8 mouse cellular contexts compared by ENCODE assay signal in the genomic region with DNA sequence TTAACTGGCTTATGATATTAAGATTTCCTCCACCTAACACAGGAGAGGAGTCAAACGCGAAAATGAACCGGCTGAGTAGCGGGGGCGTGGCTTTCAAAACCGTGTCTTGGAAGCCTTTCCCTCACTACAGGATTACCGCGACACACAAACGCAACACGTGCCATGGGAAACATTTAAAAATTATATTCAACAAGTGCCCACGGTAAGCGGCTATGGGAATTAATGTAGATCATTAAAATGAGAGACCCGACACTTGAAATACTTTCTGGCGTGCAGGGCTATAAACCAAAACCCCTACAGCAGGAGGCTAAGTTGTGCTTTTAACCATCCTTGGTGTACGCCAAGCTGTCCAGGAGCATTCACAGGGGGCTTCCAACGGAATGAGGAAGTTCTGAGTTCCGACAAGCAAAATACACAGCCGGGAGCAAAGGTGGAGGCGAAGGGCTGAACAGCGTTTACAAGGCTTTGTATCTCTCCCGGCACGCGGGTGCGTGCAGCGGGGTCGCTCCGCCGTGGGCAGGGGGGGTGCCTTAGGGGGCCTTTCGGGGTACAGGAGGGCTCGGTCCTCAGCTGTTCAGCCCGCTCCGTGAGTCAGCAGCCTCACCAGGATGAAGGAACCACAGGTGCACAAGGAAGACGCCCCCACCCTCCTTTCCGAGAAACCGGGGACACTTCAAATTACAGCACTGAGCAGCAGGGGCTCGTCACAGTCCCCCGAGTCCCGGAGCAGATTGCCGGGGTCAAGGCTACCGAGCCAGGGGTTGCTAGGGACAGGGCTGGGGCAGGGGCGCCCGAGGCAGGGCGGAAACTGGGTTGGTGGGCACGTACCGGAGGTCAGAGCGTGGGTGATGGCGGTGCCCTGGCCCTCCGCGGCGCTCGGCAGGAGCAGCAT. TPM values are rescaled to one million over a fixed set of nuclear protein-coding genes. Genes with fewer than 3 reads are reported as not detected.
A peak's percentile ranks its signal among the peaks of the same experiment; 100 is the strongest.
DNase-seq lines count a peak whose midpoint lies in the region; ATAC-seq and TF ChIP-seq lines count a peak whose summit lies in the region.

No protein-coding gene starts in this region.

- H3K36me3 ChIP-seq in forebrain, embryonic 14.5 days (ENCODE audit: control insufficient read depth, insufficient read depth, low read length) = peaks cover 34% of the 10 kb centered on the region
- no peaks in the 10 kb centered on the region; the same call in none of the 2 replicates for H3K36me3 ChIP-seq in kidney, adult 2 months (ENCODE audit: control insufficient read depth, insufficient read depth, low read length)
- H3K36me3 ChIP-seq in lung, postnatal 0 days (ENCODE audit: insufficient read depth, low read length) = peaks cover 22% of the 10 kb centered on the region
- H3K36me3 ChIP-seq in splenic B cell, adult 2 months (ENCODE audit: control insufficient read depth, insufficient read depth, low read length, poor library complexity, severe bottlenecking) = peaks cover 2% of the 10 kb centered on the region; the same call in 1 of the 2 replicates

- peak overlapping the region; percentile 37 for H3K27ac ChIP-seq in bone marrow macrophage, adult 2 months (ENCODE audit: insufficient read depth, low read depth, low read length)
- peak overlapping the region; percentile 52; the same call in 1 of the 2 replicates for H3K27ac ChIP-seq in forebrain, embryonic 14.5 days (ENCODE audit: low read depth, low read length)
- H3K27ac ChIP-seq in kidney, adult 2 months (ENCODE audit: insufficient read depth, low read depth, low read length) = no peak overlapping the region
- H3K27ac ChIP-seq in lung, postnatal 0 days (ENCODE audit: low read length) = peak overlapping the region; percentile 57

- ATAC-seq in forebrain, embryonic 14.5 days = peak; percentile 76
- peak; percentile 7 for ATAC-seq in lung, postnatal 0 days

- DNase-seq in ovary, postnatal 14 days (ENCODE audit: low spot score) = peak; percentile 14
- DNase-seq in ovary, postnatal 36 days (ENCODE audit: low spot score) = no peak
- peak; percentile 21 for DNase-seq in forebrain, embryonic 14.5 days (ENCODE audit: low spot score)
- DNase-seq in kidney, adult 2 months = peak; percentile 50
- peak; percentile 11 for DNase-seq in lung, postnatal 0 days (ENCODE audit: low spot score)
- DNase-seq in splenic B cell, adult 2 months (ENCODE audit: low read depth, low spot score) = peak; percentile 35
- no peak for DNase-seq in gastrocnemius, postnatal 4 days (ENCODE audit: low spot score in 2 of 2)

- no peak for TF ChIP-seq POLR2A in bone marrow macrophage, adult 2 months (IDR thresholded peaks at IDR 0.05; ENCODE audit: borderline replicate concordance, low read depth, low read length)
- no peak for TF ChIP-seq POLR2A in kidney, adult 2 months (IDR thresholded peaks at IDR 0.05; ENCODE audit: low read depth, low read length)

- no peaks in the 10 kb centered on the region for H3K27me3 ChIP-seq in forebrain, embryonic 14.5 days (replicated peaks; ENCODE audit: control insufficient read depth, insufficient read depth, low read length)
- no peaks in the 10 kb centered on the region for H3K27me3 ChIP-seq in kidney, adult 2 months (replicated peaks; ENCODE audit: control insufficient read depth, insufficient read depth, low read length)
- no peaks in the 10 kb centered on the region for H3K27me3 ChIP-seq in lung, postnatal 0 days (replicated peaks; ENCODE audit: insufficient read depth, low read length)
- no peaks in the 10 kb centered on the region for H3K27me3 ChIP-seq in splenic B cell, adult 2 months (ENCODE audit: control insufficient read depth, insufficient read depth, low read length, poor library complexity, severe bottlenecking)

- H3K4me2 ChIP-seq in forebrain, embryonic 14.5 days (ENCODE audit: low read length) = peak overlapping the region; percentile 65
- peak overlapping the region; percentile 98 for H3K4me2 ChIP-seq in lung, postnatal 0 days (replicated peaks; ENCODE audit: low read depth, low read length)

- peak overlapping the region; percentile 85 for H3K4me3 ChIP-seq in bone marrow macrophage, adult 2 months (ENCODE audit: insufficient read depth, low read length)
- H3K4me3 ChIP-seq in forebrain, embryonic 14.5 days (ENCODE audit: low read depth, low read length) = peak overlapping the region; percentile 90
- H3K4me3 ChIP-seq in kidney, adult 2 months (ENCODE audit: insufficient read depth, low read depth, low read length) = peak overlapping the region; percentile 70
- H3K4me3 ChIP-seq in lung, postnatal 0 days (ENCODE audit: low read depth, low read length) = peak overlapping the region; percentile 95

- TF ChIP-seq EP300 in lung, postnatal 0 days (IDR thresholded peaks at IDR 0.05) = no peak

- peak overlapping the region; percentile 81 for H3K9ac ChIP-seq in forebrain, embryonic 14.5 days (ENCODE audit: low read length)
- H3K9ac ChIP-seq in lung, postnatal 0 days (replicated peaks; ENCODE audit: low read depth) = peak overlapping the region; percentile 55

- peaks cover 16% of the 10 kb centered on the region for H3K4me1 ChIP-seq in bone marrow macrophage, adult 2 months (ENCODE audit: control insufficient read depth, insufficient read depth, low read length)
- peaks cover 20% of the 10 kb centered on the region for H3K4me1 ChIP-seq in forebrain, embryonic 14.5 days (ENCODE audit: control insufficient read depth, insufficient read depth, low read length)
- H3K4me1 ChIP-seq in kidney, adult 2 months (ENCODE audit: control insufficient read depth, insufficient read depth, low read length) = peaks cover 8% of the 10 kb centered on the region
- H3K4me1 ChIP-seq in lung, postnatal 0 days (ENCODE audit: insufficient read depth, low read depth, low read length) = 0 out of 2 replicates have a peak, but pooled peaks cover 6% of the 10 kb centered on the region

- no peaks in the 10 kb centered on the region for H3K9me3 ChIP-seq in forebrain, embryonic 14.5 days (replicated peaks; ENCODE audit: control insufficient read depth, low read length)
- H3K9me3 ChIP-seq in lung, postnatal 0 days (ENCODE audit: low read length) = no peaks in the 10 kb centered on the region

- TF ChIP-seq CTCF in bone marrow macrophage, adult 2 months (IDR thresholded peaks at IDR 0.05; ENCODE audit: low read depth, low read length) = no peak
- no peak for TF ChIP-seq CTCF in kidney, adult 2 months (conservative IDR thresholded peaks at IDR 0.05; ENCODE audit: insufficient read depth, insufficient read length, low read depth, low read length)
- TF ChIP-seq CTCF in lung, postnatal 0 days (IDR thresholded peaks at IDR 0.05) = no peak

- under 1% methylated on average over 51 of the region's 51 CpGs for WGBS in forebrain, embryonic 14.5 days
- under 1% methylated on average over 51 of the region's 51 CpGs for WGBS in kidney, adult 2 months
- 1% methylated on average over 40 of the region's 51 CpGs for WGBS in lung, postnatal 0 days

RNA-seq across cellular contexts. Expression of a gene that starts 0.6 kb away (rescaled TPM):
- 34.0 and 34.2 TPM in 2 replicates for polyA plus RNA-seq in bone marrow macrophage, adult 2 months (2012; ENCODE audit: insufficient read depth, insufficient read length, missing spikeins)
- polyA plus RNA-seq in forebrain, embryonic 14.5 days (2014; fragmentation: Nextera tagmentation; extraction: Ambion mirVana) = 66.8 and 70.4 TPM in 2 replicates
- polyA plus RNA-seq in kidney, adult 2 months (2012; rRNA removed) = 7.2 and 7.5 TPM in 2 replicates
- 34.2 and 35.4 TPM in 2 replicates for polyA plus RNA-seq in lung, postnatal 0 days (2015; fragmentation: Nextera tagmentation; extraction: Ambion mirVana)
- total RNA-seq in gastrocnemius, postnatal 4 days (2021) = 10 to 100 TPM; 23.5 to 24.3 TPM

RNA-seq across cellular contexts. Expression of a gene that starts 0.7 kb away (rescaled TPM):
- 72.8 and 76.1 TPM in 2 replicates for polyA plus RNA-seq in bone marrow macrophage, adult 2 months (2012; ENCODE audit: insufficient read depth, insufficient read length, missing spikeins)
- polyA plus RNA-seq in forebrain, embryonic 14.5 days (2014; fragmentation: Nextera tagmentation; extraction: Ambion mirVana) = 206 and 211 TPM in 2 replicates
- 30.7 and 42.3 TPM in 2 replicates for polyA plus RNA-seq in kidney, adult 2 months (2012; rRNA removed)
- polyA plus RNA-seq in lung, postnatal 0 days (2015; fragmentation: Nextera tagmentation; extraction: Ambion mirVana) = 105 and 108 TPM in 2 replicates
- 100 to 1,000 TPM; 117 to 134 TPM for total RNA-seq in gastrocnemius, postnatal 4 days (2021)

RNA-seq across cellular contexts. Expression of a gene that starts 47.5 kb away (rescaled TPM):
- polyA plus RNA-seq in bone marrow macrophage, adult 2 months (2012; ENCODE audit: insufficient read depth, insufficient read length, missing spikeins) = 63.2 and 66.2 TPM in 2 replicates
- 104 and 106 TPM in 2 replicates for polyA plus RNA-seq in forebrain, embryonic 14.5 days (2014; fragmentation: Nextera tagmentation; extraction: Ambion mirVana)
- 111 and 141 TPM in 2 replicates for polyA plus RNA-seq in kidney, adult 2 months (2012; rRNA removed)
- polyA plus RNA-seq in lung, postnatal 0 days (2015; fragmentation: Nextera tagmentation; extraction: Ambion mirVana) = 41.8 and 49.0 TPM in 2 replicates
- 100 to 1,000 TPM; 128 TPM for total RNA-seq in gastrocnemius, postnatal 4 days (2021)

Comparison
In these comparisons a context has a peak if more than half of its experiments do, and no peak if none do; other contexts are left out.
1. DNase-seq: peak in ovary, postnatal 14 days (single experiment), forebrain, embryonic 14.5 days (single experiment), kidney, adult 2 months (single experiment), lung, postnatal 0 days (single experiment) and splenic B cell, adult 2 months (single experiment); none in ovary, postnatal 36 days (single experiment) and gastrocnemius, postnatal 4 days (0 of 2).
2. Peak in every context shown above with its lines, with median percentiles within 50 percentile points of each other: H3K4me3 ChIP-seq.